Mouse (Mus musculus) common myeloid progenitor, adult 5-6 weeks (primary cell): ENCODE measurements around the gene Dusp16. TPM values are rescaled to one million over a fixed set of nuclear protein-coding genes. Genes with fewer than 3 reads are reported as not detected.

Experiments used
- ATAC-seq: replicated peaks from 2 replicates; pipeline ENCODE4 v1.8.0; 2016; ENCODE audit warnings: low read depth, mild to moderate bottlenecking, moderate TSS enrichment, inconsistent platforms; ENCODE audit not compliant: poor library complexity, severe bottlenecking
- total RNA-seq: library from RNA; stranded (forward); fragments of 200-1000, 187-1606 nt; gene quantifications from 2 replicates; pipeline ENCODE4 v1.2.3, GENCODE M21; 2017

Gene Dusp16
- total RNA-seq, 1 experiment from 2014 or later, result 9.5 TPM

DNA sequence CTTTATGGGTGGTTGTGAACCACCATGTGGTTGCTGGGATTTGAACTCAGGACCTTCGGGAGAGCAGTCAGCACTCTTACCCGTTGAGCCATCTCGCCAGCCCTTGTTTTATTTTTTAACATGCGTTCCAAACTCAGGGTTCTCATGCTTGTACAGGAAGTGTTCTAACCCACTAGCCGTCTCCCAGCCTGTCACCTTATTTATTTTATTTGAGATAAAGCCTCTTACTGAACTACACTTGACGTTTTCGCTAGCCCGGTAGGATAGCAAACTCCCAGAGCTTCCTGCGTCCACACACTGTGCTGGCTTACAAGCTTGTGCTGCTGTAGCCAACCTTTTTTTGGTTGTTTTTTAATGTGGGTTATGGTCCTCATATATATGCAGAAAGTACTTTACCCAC, 126.6 kb downstream of the Dusp16 start:
- ATAC-seq, result no peak

Other genes starting within 250 kb of the Dusp16 start
- 56.0 and 56.5 TPM in 2 replicates for gene Lrp6, start 225.7 kb downstream of the Dusp16 start, total RNA-seq
- gene Mansc1, start 160.1 kb downstream of the Dusp16 start, total RNA-seq, result 4.8 and 6.1 TPM in 2 replicates
- 12.4 and 13.4 TPM in 2 replicates for gene Borcs5, start 153.1 kb downstream of the Dusp16 start, total RNA-seq
- gene Crebl2, start 37.5 kb upstream of the Dusp16 start, total RNA-seq, result 5.1 and 11.6 TPM in 2 replicates
- gene Gpr19, start 106.0 kb upstream of the Dusp16 start, total RNA-seq, result 7.8 and 9.9 TPM in 2 replicates
- 61.3 and 66.2 TPM in 2 replicates for gene Cdkn1b, start 127.8 kb upstream of the Dusp16 start, total RNA-seq
- gene Apold1, start 189.1 kb upstream of the Dusp16 start, total RNA-seq, result 0.39 and 0.64 TPM in 2 replicates
- gene Ddx47, start 219.0 kb upstream of the Dusp16 start, total RNA-seq, result 139 and 149 TPM in 2 replicates